Mouse (Mus musculus): ENCODE measurements around the gene Lipt1.

Gene Lipt1

GRCm38 (mm10) chr1:37899816-37900215 lies 28.3 kb downstream of the Lipt1 start:
- DNase-seq: no peak

- no peak for DNase-seq
These were observed 28.8 kb downstream of the Lipt1 start for GRCm38 (mm10) chr1:37900288-37900687.

DNA sequence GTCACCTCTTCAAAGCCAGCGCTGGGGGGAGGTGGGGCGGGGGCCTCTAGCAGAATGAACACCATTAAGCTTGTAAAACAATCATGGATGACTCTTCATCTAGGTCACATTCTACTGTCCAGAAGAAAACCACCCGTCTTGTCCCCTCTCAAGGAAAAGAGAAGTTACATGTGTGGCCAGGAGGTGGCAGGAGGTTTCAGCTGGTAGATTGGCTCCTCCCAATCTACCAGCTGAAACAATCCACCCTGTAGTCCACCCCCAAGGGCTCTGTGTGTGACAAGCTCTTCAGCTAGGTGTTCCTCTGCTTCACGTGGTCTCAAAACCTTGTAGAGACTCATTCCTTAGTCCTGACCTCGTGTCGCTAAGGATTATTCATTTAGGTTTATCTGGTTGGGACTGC lies 31.6 kb downstream of the Lipt1 start:
- peak; percentile 30 to 60 for DNase-seq

DNA sequence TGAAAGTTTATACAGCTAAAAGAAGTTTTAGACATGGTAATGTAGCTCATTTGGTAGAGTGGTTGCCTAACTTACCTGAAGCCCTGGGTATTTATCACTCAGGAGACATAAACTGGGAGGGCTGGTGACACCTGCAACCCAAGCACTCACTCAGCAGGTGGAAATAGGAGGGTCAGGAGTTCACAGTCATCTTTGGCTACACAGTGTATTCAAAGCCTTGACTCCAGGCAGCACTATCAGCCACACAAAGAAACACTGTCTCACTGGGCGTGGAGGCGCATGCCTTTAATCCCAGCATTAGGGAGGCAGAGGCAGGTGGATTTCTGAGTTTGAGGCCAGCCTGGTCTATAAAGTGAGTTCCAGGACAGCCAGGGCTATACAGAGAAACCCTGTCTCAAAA lies 41.2 kb downstream of the Lipt1 start:
- DNase-seq: no peak

DNA sequence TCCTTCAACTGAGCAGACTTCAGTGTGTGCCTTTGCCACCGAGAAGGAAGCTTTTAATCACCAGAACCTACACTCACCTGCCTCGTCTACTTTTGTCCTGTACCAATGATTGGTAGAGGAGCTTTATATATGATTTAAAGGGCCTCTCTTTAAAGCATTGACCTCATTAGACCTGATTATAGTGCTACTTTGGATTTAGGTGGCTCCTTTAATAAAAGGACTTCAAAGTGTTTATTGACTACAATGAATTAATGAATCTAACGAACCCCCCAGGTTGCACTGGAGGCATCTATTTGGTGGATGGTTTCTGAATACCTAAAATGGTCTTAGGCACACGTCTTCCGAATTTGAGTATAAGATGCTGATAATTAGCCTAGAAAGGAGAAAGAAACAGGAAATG lies 44.9 kb downstream of the Lipt1 start, which contains the start of gene Lyg2:
TSS of gene Lyg2 (minus strand) at position 101 of the 400 bp plus-strand sequence.
- no peak for DNase-seq

- DNase-seq: no peak
These were observed 46.1 kb downstream of the Lipt1 start for GRCm38 (mm10) chr1:37917666-37918065.

- DNase-seq: no peak
These were observed 46.6 kb downstream of the Lipt1 start for GRCm38 (mm10) chr1:37918096-37918495.

DNA sequence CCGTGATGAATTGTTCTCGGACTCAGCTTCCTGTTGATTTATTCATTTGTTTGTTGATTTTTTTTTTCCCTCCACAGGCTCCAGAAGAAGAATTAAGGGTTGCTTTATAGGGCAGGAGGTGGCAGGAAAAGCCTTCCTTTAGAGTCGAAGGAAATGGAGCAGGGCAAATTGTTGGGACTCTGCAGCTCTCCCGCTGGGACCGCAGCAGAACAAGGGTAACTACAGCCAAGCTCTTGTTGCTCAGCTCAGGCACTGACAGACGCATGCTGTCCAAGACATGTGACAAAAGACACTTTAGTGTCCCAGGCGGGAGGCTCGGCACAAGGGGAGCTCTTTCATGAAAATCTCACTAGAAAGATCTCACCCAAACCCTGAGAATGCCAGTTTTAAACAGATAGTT lies 51.0 kb downstream of the Lipt1 start:
- no peak for DNase-seq

Data from kidney, postnatal 36 days (tissue).